In genomic region chr4:107683006-107683756, GRCm38 (mm10) we compare ENCODE assay signal across 22 mouse cellular contexts. TPM values are rescaled to one million over a fixed set of nuclear protein-coding genes. Genes with fewer than 3 reads are reported as not detected.
DNase-seq lines count a peak whose midpoint lies in the region; ATAC-seq and TF ChIP-seq lines count a peak whose summit lies in the region.
"Had no signal": no experiment of that assay in that cellular context is flagged by ENCODE, and none has a peak within 500 bp of the region (broad histone marks: within the 10 kb centered on the region; RNA-seq: fewer than 3 reads in every experiment).

No protein-coding gene starts in this region.

- no peak for TF ChIP-seq EP300 in ES-Bruce4 (IDR thresholded peaks at IDR 0.05; ENCODE audit: insufficient read depth, low read depth, low read length)

- H3K9me3 ChIP-seq in midbrain, embryonic 10.5 days (replicated peaks), result peaks cover 10% of the 10 kb centered on the region
- H3K9me3 ChIP-seq in midbrain, embryonic 14.5 days (ENCODE audit: control insufficient read depth, low read length), result no peaks in the 10 kb centered on the region
- no peaks in the 10 kb centered on the region for H3K9me3 ChIP-seq in ES-Bruce4 (replicated peaks; ENCODE audit: control insufficient read depth, insufficient read depth, low read length, poor library complexity, severe bottlenecking)
- H3K9me3 ChIP-seq in ES-E14 (ENCODE audit: control insufficient read depth, insufficient read depth, low read depth, low read length), result no peaks in the 10 kb centered on the region
- H3K9me3 ChIP-seq in limb, embryonic 10.5 days (replicated peaks), result no peaks in the 10 kb centered on the region
- no peaks in the 10 kb centered on the region for H3K9me3 ChIP-seq in neural tube, embryonic 15.5 days (replicated peaks)
- H3K9me3 ChIP-seq in forebrain, embryonic 12.5 days, result no peaks in the 10 kb centered on the region
- H3K9me3 ChIP-seq: forebrain, embryonic 15.5 days; hindbrain, embryonic 13.5 days had no signal

- no peak for DNase-seq in midbrain, embryonic 10.5 days (ENCODE audit: low spot score)
- DNase-seq in midbrain, embryonic 14.5 days, result no peak
- DNase-seq in ES-E14 (ENCODE audit: low read depth, low spot score), result no peak
- no peak for DNase-seq in limb, embryonic 10.5 days (ENCODE audit: low spot score)
- no peak for DNase-seq in kidney, adult 8-10 months
- DNase-seq: adrenal gland, postnatal 10 days; cerebellum, adult 11 months; cerebellum, adult 9-10 months; cerebellum, postnatal 36 days; gastrocnemius, postnatal 10 days; heart, postnatal 10 days; heart, postnatal 4 days had no signal

- ATAC-seq in midbrain, embryonic 14.5 days (ENCODE audit: low FRiP score, low TSS enrichment), result no peak
- ATAC-seq in neural tube, embryonic 15.5 days (ENCODE audit: low FRiP score), result no peak
- no peak for ATAC-seq in forebrain, embryonic 12.5 days (ENCODE audit: low FRiP score)
- ATAC-seq: forebrain, embryonic 15.5 days; intestine, embryonic 16.5 days had no signal

- H3K9ac ChIP-seq in midbrain, embryonic 14.5 days (replicated peaks; ENCODE audit: low read length), result no peak overlapping the region
- peak overlapping the region; percentile 53 for H3K9ac ChIP-seq in ES-Bruce4 (ENCODE audit: low read depth, poor library complexity, severe bottlenecking)
- H3K9ac ChIP-seq in ES-E14 (ENCODE audit: insufficient read depth, low read depth, low read length, poor library complexity, severe bottlenecking), result peak overlapping the region; percentile 33; the same call in 1 of the 2 replicates
- H3K9ac ChIP-seq in neural tube, embryonic 15.5 days (replicated peaks), result no peak overlapping the region
- H3K9ac ChIP-seq in forebrain, embryonic 12.5 days, result no peak overlapping the region
- H3K9ac ChIP-seq: forebrain, embryonic 15.5 days; hindbrain, embryonic 13.5 days had no signal

- WGBS in midbrain, embryonic 10.5 days, result 92% methylated on average over 37 of the region's 37 CpGs
- WGBS in midbrain, embryonic 14.5 days, result 92% methylated on average over 37 of the region's 37 CpGs
- WGBS in limb, embryonic 10.5 days, result 91% methylated on average over 37 of the region's 37 CpGs
- WGBS in neural tube, embryonic 15.5 days, result 91% methylated on average over 37 of the region's 37 CpGs
- 89% methylated on average over 32 of the region's 37 CpGs for WGBS in forebrain, embryonic 12.5 days

- no peak overlapping the region for H3K4me2 ChIP-seq in midbrain, embryonic 14.5 days (ENCODE audit: low read length)
- no peak overlapping the region for H3K4me2 ChIP-seq in neural tube, embryonic 15.5 days
- H3K4me2 ChIP-seq in forebrain, embryonic 12.5 days, result no peak overlapping the region
- H3K4me2 ChIP-seq: forebrain, embryonic 15.5 days; hindbrain, embryonic 13.5 days had no signal

- H3K36me3 ChIP-seq in midbrain, embryonic 10.5 days, result no peaks in the 10 kb centered on the region
- H3K36me3 ChIP-seq in midbrain, embryonic 14.5 days (ENCODE audit: control insufficient read depth, insufficient read depth, low read length), result no peaks in the 10 kb centered on the region
- H3K36me3 ChIP-seq in ES-Bruce4 (ENCODE audit: control insufficient read depth, insufficient read depth, low read length, poor library complexity, severe bottlenecking) (no peaks in the 10 kb centered on the region), ES-E14 (ENCODE audit: control insufficient read depth, insufficient read depth, low read length, poor library complexity, severe bottlenecking) (no peaks in the 10 kb centered on the region)
- no peaks in the 10 kb centered on the region for H3K36me3 ChIP-seq in limb, embryonic 10.5 days
- no peaks in the 10 kb centered on the region for H3K36me3 ChIP-seq in neural tube, embryonic 15.5 days
- no peaks in the 10 kb centered on the region for H3K36me3 ChIP-seq in forebrain, embryonic 12.5 days (replicated peaks)
- H3K36me3 ChIP-seq: forebrain, embryonic 15.5 days; hindbrain, embryonic 13.5 days had no signal

- no peak overlapping the region for H3K4me3 ChIP-seq in midbrain, embryonic 10.5 days
- no peak overlapping the region for H3K4me3 ChIP-seq in midbrain, embryonic 14.5 days (replicated peaks; ENCODE audit: low read depth, low read length)
- H3K4me3 ChIP-seq in ES-Bruce4 (ENCODE audit: low read depth, low read length), result peak overlapping the region; percentile 25
- H3K4me3 ChIP-seq in ES-E14 (ENCODE audit: insufficient read depth in 1 of 2, low read depth in 1 of 2, low read length in 2 of 2, poor library complexity in 1 of 2, severe bottlenecking in 1 of 2), result peak overlapping the region; percentile 55 to 60
- H3K4me3 ChIP-seq in limb, embryonic 10.5 days, result no peak overlapping the region
- no peak overlapping the region for H3K4me3 ChIP-seq in neural tube, embryonic 15.5 days (replicated peaks)
- no peak overlapping the region for H3K4me3 ChIP-seq in forebrain, embryonic 12.5 days (replicated peaks)
- H3K4me3 ChIP-seq: forebrain, embryonic 15.5 days; hindbrain, embryonic 13.5 days had no signal

- in situ Hi-C loops in ES-E14 (cut with MboI; ENCODE audit: low sequenced_read_pairs in 2 of 2, unreplicated experiment in 2 of 2), result no loop called here

- TF ChIP-seq POLR2A in ES-Bruce4 (IDR thresholded peaks at IDR 0.05; ENCODE audit: insufficient read depth, low read length), result no peak

- TF ChIP-seq CTCF in ES-Bruce4 (IDR thresholded peaks at IDR 0.05; ENCODE audit: low read depth, low read length), result no peak

- peaks cover 70% of the 10 kb centered on the region for H3K27me3 ChIP-seq in midbrain, embryonic 10.5 days (ENCODE audit: low read depth, poor library complexity, severe bottlenecking)
- H3K27me3 ChIP-seq in midbrain, embryonic 14.5 days (ENCODE audit: control insufficient read depth, insufficient read depth, low read length), result no peaks in the 10 kb centered on the region; the same call in 1 of the 2 replicates
- H3K27me3 ChIP-seq in ES-Bruce4 (ENCODE audit: control insufficient read depth, insufficient read depth, low read length, poor library complexity, severe bottlenecking), result peaks cover 3% of the 10 kb centered on the region
- peaks cover 42% of the 10 kb centered on the region for H3K27me3 ChIP-seq in limb, embryonic 10.5 days (ENCODE audit: low read depth, poor library complexity, severe bottlenecking)
- no peaks in the 10 kb centered on the region for H3K27me3 ChIP-seq in neural tube, embryonic 15.5 days (replicated peaks)
- H3K27me3 ChIP-seq in forebrain, embryonic 12.5 days, result peaks cover 29% of the 10 kb centered on the region
- H3K27me3 ChIP-seq: forebrain, embryonic 15.5 days had no signal

- peaks cover 46% of the 10 kb centered on the region for H3K4me1 ChIP-seq in midbrain, embryonic 10.5 days
- peaks cover 38% of the 10 kb centered on the region for H3K4me1 ChIP-seq in midbrain, embryonic 14.5 days (ENCODE audit: control insufficient read depth, insufficient read depth, low read length)
- H3K4me1 ChIP-seq in ES-Bruce4 (ENCODE audit: control insufficient read depth, insufficient read depth, low read length) (no peaks in the 10 kb centered on the region), ES-E14 (ENCODE audit: control insufficient read depth in 2 of 2, insufficient read depth in 2 of 2, low read length in 2 of 2, poor library complexity in 1 of 2) (peaks cover 0 to 11% of the 10 kb centered on the region in 2 experiments; a peak in 3 of 4 replicates)
- H3K4me1 ChIP-seq in limb, embryonic 10.5 days, result peaks cover 46% of the 10 kb centered on the region
- peaks cover 24% of the 10 kb centered on the region for H3K4me1 ChIP-seq in neural tube, embryonic 15.5 days
- peaks cover 42% of the 10 kb centered on the region for H3K4me1 ChIP-seq in forebrain, embryonic 12.5 days

- peak overlapping the region; percentile 33 for H3K27ac ChIP-seq in midbrain, embryonic 10.5 days (replicated peaks)
- H3K27ac ChIP-seq in midbrain, embryonic 14.5 days (replicated peaks; ENCODE audit: low read depth, low read length), result no peak overlapping the region
- H3K27ac ChIP-seq in ES-Bruce4 (ENCODE audit: insufficient read depth, low read length) (no peak overlapping the region), ES-E14 (ENCODE audit: insufficient read depth, low read depth, low read length, poor library complexity, severe bottlenecking) (no peak overlapping the region)
- H3K27ac ChIP-seq in limb, embryonic 10.5 days, result peak overlapping the region; percentile 66; the same call in 1 of the 2 replicates
- no peak overlapping the region for H3K27ac ChIP-seq in neural tube, embryonic 15.5 days (replicated peaks)
- no peak overlapping the region for H3K27ac ChIP-seq in forebrain, embryonic 12.5 days
- H3K27ac ChIP-seq: forebrain, embryonic 15.5 days; hindbrain, embryonic 13.5 days had no signal

TF ChIP-seq in ES-E14, 5 proteins besides CTCF, POLR2A, EP300 and RAD21:
- TF ChIP-seq HCFC1 (IDR thresholded peaks at IDR 0.05; ENCODE audit: borderline replicate concordance, insufficient read depth, low read length) (no peak), MAFK (IDR thresholded peaks at IDR 0.05; ENCODE audit: insufficient read depth, low read depth, low read length) (no peak), CHD2 (IDR thresholded peaks at IDR 0.05; ENCODE audit: low read depth, low read length) (no peak), ZNF384 (IDR thresholded peaks at IDR 0.05; ENCODE audit: low read depth, low read length) (no peak), ZC3H11A (IDR thresholded peaks at IDR 0.05; ENCODE audit: borderline replicate concordance, low read depth, low read length) (no peak)

RNA-seq across cellular contexts. Expression of gene Dmrtb1, which starts 0.8 kb away (rescaled TPM):
- polyA plus RNA-seq in midbrain, embryonic 10.5 days (2016; fragmentation: Nextera tagmentation; extraction: Ambion mirVana), result 7.7 and 15.9 TPM in 2 replicates
- 35.7 and 55.3 TPM in 2 replicates for polyA plus RNA-seq in midbrain, embryonic 14.5 days (2014; fragmentation: Nextera tagmentation; extraction: Ambion mirVana)
- 1.6 and 2.4 TPM in 2 replicates for polyA plus RNA-seq in ES-Bruce4 (2011; ENCODE audit: insufficient read depth, insufficient read length, low read depth, missing spikeins)
- 1.7 and 2.2 TPM in 2 replicates for total RNA-seq in ES-E14 (2012; rRNA removed)
- polyA plus RNA-seq in limb, embryonic 10.5 days (2016; fragmentation: Nextera tagmentation; extraction: Ambion mirVana), result 0.21 and 0.36 TPM in 2 replicates
- 7.7 and 9.0 TPM in 2 replicates for polyA plus RNA-seq in neural tube, embryonic 15.5 days (2015; fragmentation: Nextera tagmentation; extraction: Ambion mirVana)
- polyA plus RNA-seq in forebrain, embryonic 12.5 days (2016; fragmentation: Nextera tagmentation; extraction: Ambion mirVana), result 27.5 and 30.8 TPM in 2 replicates
- total RNA-seq: adrenal gland, postnatal 10 days; adrenal gland, postnatal 4 days; gastrocnemius, postnatal 10 days; heart, adult 8-10 months; heart, postnatal 10 days; heart, postnatal 4 days had no signal
- polyA plus RNA-seq: embryonic facial prominence, embryonic 14.5 days; heart, embryonic 14.5 days; intestine, embryonic 16.5 days had no signal

Comparison
In these comparisons a context has a peak if more than half of its experiments do, and no peak if none do; other contexts are left out.
1. H3K27ac ChIP-seq: peak in midbrain, embryonic 10.5 days (single experiment) and limb, embryonic 10.5 days (single experiment); none in midbrain, embryonic 14.5 days (single experiment), ES-Bruce4 (single experiment), ES-E14 (single experiment), neural tube, embryonic 15.5 days (single experiment) and forebrain, embryonic 12.5 days (single experiment).
2. H3K4me3 ChIP-seq: peak in ES-Bruce4 (single experiment) and ES-E14 (2 of 2); none in midbrain, embryonic 10.5 days (single experiment), midbrain, embryonic 14.5 days (single experiment), limb, embryonic 10.5 days (single experiment), neural tube, embryonic 15.5 days (single experiment) and forebrain, embryonic 12.5 days (single experiment).
3. H3K9ac ChIP-seq: peak in ES-Bruce4 (single experiment) and ES-E14 (single experiment); none in midbrain, embryonic 14.5 days (single experiment), neural tube, embryonic 15.5 days (single experiment) and forebrain, embryonic 12.5 days (single experiment).